Mouse (Mus musculus): ENCODE results near the gene Tmem59.

DNA sequence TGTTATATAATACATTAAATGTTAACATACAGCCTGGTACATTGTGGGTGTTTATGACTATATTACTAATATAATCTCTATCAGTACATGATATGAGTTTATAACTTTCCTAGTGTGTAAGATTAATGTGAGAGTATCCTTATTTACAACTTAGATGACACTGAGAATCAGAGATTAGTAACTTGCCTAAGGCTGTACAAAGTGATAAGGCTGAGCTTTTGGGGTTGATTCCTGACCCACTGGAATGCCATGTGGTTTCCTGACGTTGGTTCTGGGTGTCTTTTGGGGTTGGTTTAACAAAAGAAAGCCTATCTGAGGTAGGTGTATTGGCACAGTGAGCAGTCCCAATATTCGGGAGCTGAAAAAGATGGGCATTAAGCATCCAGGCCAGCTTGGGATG lies 4.6 kb downstream of the Tmem59 start:
- TF ChIP-seq CTCF (IDR thresholded peaks at IDR 0.05; ENCODE audit: borderline replicate concordance, extremely low read depth, insufficient read depth, insufficient read length), result no peak
- TF ChIP-seq POLR2A (IDR thresholded peaks at IDR 0.05; ENCODE audit: borderline replicate concordance, extremely low read depth, insufficient read depth, insufficient read length, poor library complexity, severe bottlenecking), result no peak

Data from brain, embryonic 14.5 days (tissue).